Mouse (Mus musculus): Measurements from ENCODE around the gene Zfp808. TPM values are rescaled to one million over a fixed set of nuclear protein-coding genes. Genes with fewer than 3 reads are reported as not detected.

Gene Zfp808
- polyA plus RNA-seq, 1 experiment from 2014 or later = 15.0 TPM

GRCm38 (mm10) chr13:62263392-62263791, 133.7 kb downstream of the Zfp808 start:
- H3K36me3 ChIP-seq (ENCODE audit: control insufficient read depth, insufficient read depth, low read length) = no peaks in the 10 kb centered on the region
- peaks cover 22% of the 10 kb centered on the region for H3K9me3 ChIP-seq (ENCODE audit: control insufficient read depth, low read length)
- no peak overlapping the region for H3K4me2 ChIP-seq (replicated peaks; ENCODE audit: low read depth, low read length)
- H3K9ac ChIP-seq (ENCODE audit: low read depth, low read length) = no peak overlapping the region
- no peak overlapping the region for H3K4me3 ChIP-seq (ENCODE audit: low read length)
- no peak for ATAC-seq (ENCODE audit: low FRiP score, low TSS enrichment)
- no peaks in the 10 kb centered on the region for H3K4me1 ChIP-seq (ENCODE audit: control insufficient read depth, insufficient read depth, low read length)
- H3K27me3 ChIP-seq (ENCODE audit: control insufficient read depth, insufficient read depth, low read length) = no peaks in the 10 kb centered on the region
- WGBS = 84% methylated on average over 4 of the region's 4 CpGs
- H3K27ac ChIP-seq (ENCODE audit: low read depth, low read length) = no peak overlapping the region

Data from kidney, embryonic 14.5 days (tissue).